Mouse (Mus musculus) MEL (cell line): ENCODE data around the gene Wee1. TPM values are rescaled to one million over a fixed set of nuclear protein-coding genes. Genes with fewer than 3 reads are reported as not detected.
"Not testable (repeated sequence)": the region's sequence is repeated elsewhere in the genome, so short reads cannot be mapped to it uniquely, and the experiment has no call there.

Experiments
- DNase-seq: peaks from one replicate; pipeline ENCODE4 v3.0.0; 2011; ENCODE audit warnings: low read depth, low spot score
- H3K27ac ChIP-seq: 2 replicates; pipeline ENCODE4 v1.5.1; 2012; ENCODE audit warnings: low read depth, mild to moderate bottlenecking, control low read depth, low read length, moderate library complexity; ENCODE audit not compliant: control insufficient read depth
- H3K27me3 ChIP-seq, 2 experiments: fragments of 150-350 bp in 1 of 2; sonication (generic) in 1 of 2; 2 replicates each; pipeline ENCODE4 v1.6.1; 2012; ENCODE audit warnings: low read length in 2 of 2, mild to moderate bottlenecking in 2 of 2, improper control_type of control experiment in 1 of 2, moderate library complexity in 1 of 2; ENCODE audit not compliant: insufficient read depth in 2 of 2, control insufficient read depth in 1 of 2
- H3K36me3 ChIP-seq, 2 experiments: 2 replicates each; pipeline ENCODE4 v1.6.1; 2012 to 2014; ENCODE audit warnings: low read length in 2 of 2, improper control_type of control experiment in 1 of 2, inconsistent platforms in 1 of 2, mild to moderate bottlenecking in 1 of 2; ENCODE audit not compliant: insufficient read depth in 2 of 2, control insufficient read depth in 1 of 2
- H3K4me1 ChIP-seq, 2 experiments: fragments of 150-350 bp in 1 of 2; sonication (generic) in 1 of 2; 2 replicates each; pipeline ENCODE4 v1.6.1; 2012; ENCODE audit warnings: low read length in 2 of 2, improper control_type of control experiment in 1 of 2, mild to moderate bottlenecking in 1 of 2; ENCODE audit not compliant: insufficient read depth in 2 of 2, control insufficient read depth in 1 of 2
- H3K4me3 ChIP-seq, 2 experiments: fragments of 150-350 bp in 1 of 2; sonication (generic) in 1 of 2; 2 replicates each; pipeline ENCODE4 v1.5.1; 2012; ENCODE audit warnings: low read depth in 2 of 2, low read length in 2 of 2, mild to moderate bottlenecking in 2 of 2, moderate library complexity in 2 of 2, control low read depth in 1 of 2, improper control_type of control experiment in 1 of 2; ENCODE audit not compliant: control insufficient read depth in 1 of 2, insufficient read depth in 1 of 2
- H3K79me2 ChIP-seq: 2 replicates; pipeline ENCODE4 v1.6.1; 2012; ENCODE audit warnings: mild to moderate bottlenecking, low read length, moderate library complexity; ENCODE audit not compliant: control insufficient read depth, poor library complexity, insufficient read depth
- H3K9ac ChIP-seq: 2 replicates; pipeline ENCODE4 v1.6.1; 2012; ENCODE audit warnings: low read depth, mild to moderate bottlenecking, control low read depth, low read length, moderate library complexity; ENCODE audit not compliant: control insufficient read depth, poor library complexity, severe bottlenecking
- H3K9me3 ChIP-seq: fragments of 150-350 bp; sonication (generic); replicated peaks from 2 replicates; pipeline ENCODE4 v1.6.1; 2012; ENCODE audit warnings: mild to moderate bottlenecking, low read length, improper control_type of control experiment, moderate library complexity; ENCODE audit not compliant: insufficient read depth
- CHD1 ChIP-seq: IDR thresholded peaks from 2 replicates; pipeline ENCODE4 v1.6.1; 2012; ENCODE audit warnings: low read depth, mild to moderate bottlenecking, inconsistent platforms, low read length, improper control_type of control experiment
- CHD2 ChIP-seq: IDR thresholded peaks from 2 replicates; pipeline ENCODE4 v1.6.1; 2011; ENCODE audit warnings: low read length, improper control_type of control experiment
- HCFC1 ChIP-seq: IDR thresholded peaks from 2 replicates; pipeline ENCODE4 v1.6.1; 2012; ENCODE audit warnings: low read depth, mild to moderate bottlenecking, inconsistent platforms, low read length, improper control_type of control experiment, moderate library complexity
- MAZ ChIP-seq: IDR thresholded peaks from 2 replicates; pipeline ENCODE4 v1.6.1; 2012; ENCODE audit warnings: low read depth, mild to moderate bottlenecking, inconsistent platforms, low read length, improper control_type of control experiment
- MYB ChIP-seq: IDR thresholded peaks from 2 replicates; pipeline ENCODE4 v1.6.1; 2011; ENCODE audit warnings: mild to moderate bottlenecking, low read depth, low read length, improper control_type of control experiment
- MYC ChIP-seq: IDR thresholded peaks from 2 replicates; pipeline ENCODE4 v1.6.1; 2011; ENCODE audit warnings: low read depth, mild to moderate bottlenecking, low read length, improper control_type of control experiment, moderate library complexity
- POLR2A ChIP-seq, 2 experiments: IDR thresholded peaks; 2 replicates each; pipeline ENCODE4 v1.6.1; 2011 to 2012; ENCODE audit warnings: low read length in 2 of 2, mild to moderate bottlenecking in 2 of 2, control low read depth in 1 of 2, improper control_type of control experiment in 1 of 2, low read depth in 1 of 2, moderate library complexity in 1 of 2; ENCODE audit not compliant: control insufficient read depth in 1 of 2, insufficient read depth in 1 of 2, poor library complexity in 1 of 2
- TBP ChIP-seq: IDR thresholded peaks from 2 replicates; pipeline ENCODE4 v1.8.0; 2011; ENCODE audit warnings: low read depth, low read length, improper control_type of control experiment
- TCF12 ChIP-seq: IDR thresholded peaks from 2 replicates; pipeline ENCODE4 v1.6.1; 2014; ENCODE audit warnings: low read depth, mild to moderate bottlenecking, inconsistent platforms, low read length, improper control_type of control experiment, moderate library complexity
- USF1 ChIP-seq: IDR thresholded peaks from 2 replicates; pipeline ENCODE4 v1.6.1; 2014; ENCODE audit warnings: low read depth, mild to moderate bottlenecking, inconsistent platforms, low read length, improper control_type of control experiment, moderate library complexity
- ZNF384 ChIP-seq: IDR thresholded peaks from 2 replicates; pipeline ENCODE4 v1.6.1; 2012; ENCODE audit warnings: low read depth, mild to moderate bottlenecking, inconsistent platforms, low read length, improper control_type of control experiment
- polyA plus RNA-seq, 2 experiments: library from polyadenylated mRNA; stranded (reverse) in 1 of 2; unstranded in 1 of 2; fragments of >175 nt in 1 of 2; fragments of >200 nt in 1 of 2; gene quantifications; 2 replicates each; pipeline versions ENCODE4 v1.2.1 to v1.2.4; 2012; ENCODE audit warnings: low replicate concordance in 2 of 2, low read depth in 1 of 2; ENCODE audit not compliant: insufficient read length in 2 of 2, insufficient read depth in 1 of 2, missing spikeins in 1 of 2
- total RNA-seq: library from RNA; depleted of rRNA; stranded (reverse); fragments of 300-350 nt; gene quantifications from 2 replicates; pipeline ENCODE4 v1.2.3, GENCODE M21; 2012

Gene Wee1
- total and polyA plus RNA-seq, 3 experiments: 9.3 to 23.0 TPM; not detected in 1

- TF ChIP-seq MYC: no peak
- TF ChIP-seq, all 39 proteins: peak for 0
Measured at GRCm38 (mm10) chr7:110101266-110101665, 20.6 kb upstream of the Wee1 start (continued).

- TF ChIP-seq CHD1 (no peak), MYB (no peak), MAZ (no peak), HCFC1 (no peak), USF1 (no peak), CHD2 (no peak)
- TF ChIP-seq, all 39 proteins: peak for 0
- peaks cover 0 to 4% of the 10 kb centered on the region in 2 experiments; a peak in 2 of 4 replicates for H3K36me3 ChIP-seq
- no peaks in the 10 kb centered on the region for H3K79me2 ChIP-seq
- H3K9ac ChIP-seq: no peak overlapping the region
- no peaks in the 10 kb centered on the region for H3K27me3 ChIP-seq
- H3K4me3 ChIP-seq: no peak overlapping the region
- no peak overlapping the region for H3K27ac ChIP-seq
- peaks cover 6 to 14% of the 10 kb centered on the region in 2 experiments for H3K4me1 ChIP-seq
- no peak for DNase-seq
- H3K9me3 ChIP-seq: no peaks in the 10 kb centered on the region
Measured at GRCm38 (mm10) chr7:110105041-110105440, 16.8 kb upstream of the Wee1 start.

GRCm38 (mm10) chr7:110106633-110107032 lies 15.2 kb upstream of the Wee1 start:
- Histone ChIP-seq H3K36me3 (peaks cover 0 to 7% of the 10 kb centered on the region in 2 experiments; a peak in 2 of 4 replicates), H3K27ac (no peak overlapping the region), H3K27me3 (no peaks in the 10 kb centered on the region), H3K9ac (no peak overlapping the region), H3K4me1 (peaks cover 6 to 21% of the 10 kb centered on the region in 2 experiments), H3K9me3 (no peaks in the 10 kb centered on the region), H3K79me2 (no peaks in the 10 kb centered on the region), H3K4me3 (no peak overlapping the region)
- TF ChIP-seq TCF12: no peak
- TF ChIP-seq POLR2A (IDR thresholded peaks at IDR 0.05; ENCODE audit: control insufficient read depth in 1 of 2, insufficient read depth in 1 of 2, low read depth in 1 of 2, low read length in 2 of 2, poor library complexity in 1 of 2): no peak
- no peak for DNase-seq

DNA sequence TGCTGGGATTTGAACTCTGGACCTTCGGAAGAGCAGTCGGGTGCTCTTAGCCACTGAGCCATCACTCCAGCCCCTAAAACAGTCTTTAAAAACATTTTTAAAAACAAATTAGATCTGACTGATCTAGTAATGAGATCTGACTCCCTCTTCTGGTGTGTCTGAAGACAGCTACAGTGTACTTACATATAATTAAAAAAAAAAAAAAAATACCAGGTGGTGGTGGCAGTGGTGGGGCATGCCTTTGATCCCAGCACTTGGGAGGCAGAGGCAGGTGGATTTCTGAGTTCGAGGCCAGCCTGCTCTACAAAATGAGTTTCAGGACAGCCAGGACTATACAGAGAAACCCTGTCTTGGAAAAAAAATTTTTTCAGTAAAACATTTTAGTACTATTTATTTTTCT lies 13.3 kb upstream of the Wee1 start:
- Histone ChIP-seq H3K4me3 (peak overlapping the region; percentile 60 to 75), H3K9ac (peak overlapping the region; percentile 58; the same call in 1 of the 2 replicates), H3K4me1 (peaks cover 6 to 21% of the 10 kb centered on the region in 2 experiments), H3K27ac (peak overlapping the region; percentile 63; the same call in 1 of the 2 replicates)
- H3K9me3 ChIP-seq, H3K27me3 ChIP-seq, H3K79me2 ChIP-seq, H3K36me3 ChIP-seq: not testable (repeated sequence)
- peak; percentile 25 for DNase-seq
- TF ChIP-seq MAZ (0 out of 2 replicates have a peak, but pooled peaks have one; percentile 15), ZNF384 (peak; percentile 79), TBP (0 out of 2 replicates have a peak, but pooled peaks have one; percentile 63)
